Mouse (Mus musculus) macrophage (primary cell): ENCODE results near the gene Rln3. TPM values are rescaled to one million over a fixed set of nuclear protein-coding genes. Genes with fewer than 3 reads are reported as not detected.

ENCODE experiments used
- H3K27ac ChIP-seq: fragments of 350-480 bp; formaldehyde crosslinking; 2 replicates; pipeline ENCODE4 v1.9.0; 2021
- H3K36me3 ChIP-seq: fragments of 350-480 bp; formaldehyde crosslinking; 2 replicates; pipeline ENCODE4 v1.9.0; 2021; ENCODE audit errors: inconsistent target
- H3K4me3 ChIP-seq: fragments of 350-480 bp; formaldehyde crosslinking; 2 replicates; pipeline ENCODE4 v1.9.0; 2021; ENCODE audit errors: inconsistent target
- H3K79me2 ChIP-seq: fragments of 350-480 bp; formaldehyde crosslinking; 2 replicates; pipeline ENCODE4 v1.9.0; 2021; ENCODE audit errors: inconsistent target
- WGBS: methylation state at CpG from one replicate; pipeline ENCODE4 v1.1.7; 2026; ENCODE audit warnings: inconsistent platforms; ENCODE audit not compliant: missing documents; 5-methylcytosine and 5-hydroxymethylcytosine counted together
- polyA plus RNA-seq: library from polyadenylated mRNA; stranded (reverse); fragments of 250-400 nt; gene quantifications from 3 replicates; pipeline ENCODE4 v1.2.4, GENCODE M21; 2018; ENCODE audit warnings: inconsistent platforms

The Rln3 gene
- polyA plus RNA-seq, 1 experiment from 2014 or later = not detected

GRCm38 (mm10) chr8:83999825-84000224 is 45.0 kb downstream of the Rln3 start:
- Histone ChIP-seq H3K27ac (no peak overlapping the region), H3K4me3 (no peak overlapping the region), H3K36me3 (no peaks in the 10 kb centered on the region; the same call in 1 of the 2 replicates), H3K79me2 (peaks cover 24% of the 10 kb centered on the region; the same call in 1 of the 2 replicates)
- 100% methylated on average over 2 of the region's 2 CpGs for WGBS

GRCm38 (mm10) chr8:83999057-83999705 is 45.6 kb downstream of the Rln3 start:
- Histone ChIP-seq H3K36me3 (no peaks in the 10 kb centered on the region; the same call in 1 of the 2 replicates), H3K4me3 (peak overlapping the region; percentile 30; the same call in 1 of the 2 replicates), H3K27ac (no peak overlapping the region), H3K79me2 (peaks cover 23% of the 10 kb centered on the region; the same call in 1 of the 2 replicates)
- WGBS = 91% methylated on average over 16 of the region's 16 CpGs

GRCm38 (mm10) chr8:83998231-83999056 is 46.4 kb downstream of the Rln3 start:
- H3K4me3 ChIP-seq = peak overlapping the region; percentile 30
- H3K36me3 ChIP-seq = no peaks in the 10 kb centered on the region; the same call in 1 of the 2 replicates
- peaks cover 16% of the 10 kb centered on the region; the same call in 1 of the 2 replicates for H3K79me2 ChIP-seq
- H3K27ac ChIP-seq = no peak overlapping the region
- WGBS = 7% methylated on average over 38 of the region's 92 CpGs

GRCm38 (mm10) chr8:83997511-83998141 is 47.2 kb downstream of the Rln3 start, which contains the start of gene Samd1:
Gene Samd1, plus strand, starts transcription at chr8:83997672.
- Histone ChIP-seq H3K27ac (peak within 1 kb of the TSS; percentile 57), H3K79me2 (peaks cover 7% of the 10 kb centered on the region; the same call in 1 of the 2 replicates), H3K4me3 (peak within 1 kb of the TSS; percentile 36), H3K36me3 (no peaks in the 10 kb centered on the region; the same call in 1 of the 2 replicates)
- WGBS = under 1% methylated on average over 50 of the region's 112 CpGs

- H3K79me2 ChIP-seq = peaks cover 6% of the 10 kb centered on the region; the same call in 1 of the 2 replicates
- WGBS = under 1% methylated on average over 47 of the region's 103 CpGs
- H3K36me3 ChIP-seq = no peaks in the 10 kb centered on the region; the same call in 1 of the 2 replicates
- peak overlapping the region; percentile 36 for H3K4me3 ChIP-seq
- peak overlapping the region; percentile 57 for H3K27ac ChIP-seq
Observed at GRCm38 (mm10) chr8:83996567-83997505, 48.0 kb downstream of the Rln3 start.

GRCm38 (mm10) chr8:83995973-83996372 is 48.8 kb downstream of the Rln3 start:
- WGBS = 37% methylated on average over 10 of the region's 12 CpGs
- H3K36me3 ChIP-seq = peaks cover 3% of the 10 kb centered on the region; the same call in 1 of the 2 replicates
- H3K4me3 ChIP-seq = peak overlapping the region; percentile 36; the same call in 1 of the 2 replicates
- H3K27ac ChIP-seq = no peak overlapping the region
- H3K79me2 ChIP-seq = peaks cover 6% of the 10 kb centered on the region; the same call in 1 of the 2 replicates

GRCm38 (mm10) chr8:83994030-83994429 is 50.8 kb downstream of the Rln3 start:
- WGBS = 10% methylated on average over 2 of the region's 3 CpGs
- Histone ChIP-seq H3K79me2 (peaks cover 3% of the 10 kb centered on the region; the same call in 1 of the 2 replicates), H3K27ac (no peak overlapping the region), H3K4me3 (no peak overlapping the region), H3K36me3 (0 out of 2 replicates have a peak, but pooled peaks cover 8% of the 10 kb centered on the region)

Other genes starting within 250 kb of the Rln3 start
- 0.04 to 0.09 TPM (median 0.05 TPM) in 3 replicates for gene Adgrl1, start 144.9 kb downstream of the Rln3 start, polyA plus RNA-seq
- gene Gm10644, start 89.8 kb downstream of the Rln3 start, polyA plus RNA-seq = 0.06 to 0.11 TPM (median 0.07 TPM) in 3 replicates
- 3.8 to 22.0 TPM (median 9.5 TPM) in 3 replicates for gene Asf1b, start 89.5 kb downstream of the Rln3 start, polyA plus RNA-seq
- gene Prkaca, start 72.0 kb downstream of the Rln3 start, polyA plus RNA-seq = 59.2 to 70.1 TPM (median 67.5 TPM) in 3 replicates
- gene Samd1, start 47.3 kb downstream of the Rln3 start, polyA plus RNA-seq = 25.5 to 39.0 TPM (median 26.7 TPM) in 3 replicates
- gene 1700067K01Rik, start 43.5 kb downstream of the Rln3 start, polyA plus RNA-seq = not detected in 3 replicates
- gene 2210011C24Rik, start 32.8 kb downstream of the Rln3 start, polyA plus RNA-seq = 1.9 to 5.2 TPM (median 2.9 TPM) in 3 replicates
- gene Palm3, start 23.5 kb downstream of the Rln3 start, polyA plus RNA-seq = 0.07 TPM in 1 of 3 replicates, not detected in the others
- gene Il27ra, start 2.4 kb downstream of the Rln3 start, polyA plus RNA-seq = 0.17 to 0.37 TPM (median 0.25 TPM) in 3 replicates
- 0.32 to 0.52 TPM (median 0.41 TPM) in 3 replicates for gene Gm10643, start 20.1 kb upstream of the Rln3 start, polyA plus RNA-seq
- gene Rfx1, start 21.8 kb upstream of the Rln3 start, polyA plus RNA-seq = 3.6 to 8.6 TPM (median 4.9 TPM) in 3 replicates
- gene Dcaf15, start 59.8 kb upstream of the Rln3 start, polyA plus RNA-seq = 8.5 to 14.2 TPM (median 10.7 TPM) in 3 replicates
- not detected in 3 replicates for gene Podnl1, start 81.0 kb upstream of the Rln3 start, polyA plus RNA-seq
- 21.7 to 24.3 TPM (median 22.4 TPM) in 3 replicates for gene Cc2d1a, start 102.9 kb upstream of the Rln3 start, polyA plus RNA-seq
- 0.41 to 0.82 TPM (median 0.47 TPM) in 3 replicates for gene 4930432K21Rik, start 103.0 kb upstream of the Rln3 start, polyA plus RNA-seq
- gene Nanos3, start 140.2 kb upstream of the Rln3 start, polyA plus RNA-seq = not detected in 3 replicates
- gene Zswim4, start 192.1 kb upstream of the Rln3 start, polyA plus RNA-seq = 5.1 to 8.7 TPM (median 7.9 TPM) in 3 replicates
- 203 to 260 TPM (median 230 TPM) in 3 replicates for gene D8Ertd738e, start 204.7 kb upstream of the Rln3 start, polyA plus RNA-seq
- 2.2 to 7.5 TPM (median 6.1 TPM) in 3 replicates for gene Mri1, start 212.3 kb upstream of the Rln3 start, polyA plus RNA-seq
- 15.6 to 41.2 TPM (median 24.1 TPM) in 3 replicates for gene Ccdc130, start 225.4 kb upstream of the Rln3 start, polyA plus RNA-seq